Mouse (Mus musculus) heart, embryonic 11.5 days (tissue): ENCODE measurements around the gene Drc1. TPM values are rescaled to one million over a fixed set of nuclear protein-coding genes. Genes with fewer than 3 reads are reported as not detected.
A peak's percentile ranks its signal among the peaks of the same experiment; 100 is the strongest.

ENCODE experiments used
- ATAC-seq: fragments of 200-750 bp; cut with Nextera tagmentation; replicated peaks from 2 replicates; pipeline ENCODE4 v1.8.0; 2017; ENCODE audit warnings: moderate library complexity; ENCODE audit not compliant: insufficient number of reproducible peaks, low FRiP score, low TSS enrichment
- H3K27ac ChIP-seq: fragments of 300-500 bp; sonication (generic); 2 replicates; pipeline ENCODE4 v1.5.1; 2014; ENCODE audit warnings: mild to moderate bottlenecking, low read depth, low read length
- H3K27me3 ChIP-seq: fragments of 300-500 bp; sonication (generic); 2 replicates; pipeline ENCODE4 v1.6.1; 2014; ENCODE audit warnings: mild to moderate bottlenecking, low read length, mixed read lengths; ENCODE audit not compliant: control insufficient read depth, insufficient read depth
- H3K36me3 ChIP-seq: fragments of 300-500 bp; sonication (generic); 2 replicates; pipeline ENCODE4 v1.6.1; 2014; ENCODE audit warnings: mild to moderate bottlenecking, low read length, moderate library complexity, mixed read lengths; ENCODE audit not compliant: control insufficient read depth, insufficient read depth
- H3K4me1 ChIP-seq: fragments of 300-500 bp; sonication (generic); 2 replicates; pipeline ENCODE4 v1.6.1; 2014; ENCODE audit warnings: low read length; ENCODE audit not compliant: control insufficient read depth, insufficient read depth
- H3K4me2 ChIP-seq: fragments of 300-500 bp; sonication (generic); 2 replicates; pipeline ENCODE4 v1.6.1; 2014; ENCODE audit warnings: mild to moderate bottlenecking, moderate library complexity
- H3K4me3 ChIP-seq: fragments of 300-500 bp; sonication (generic); 2 replicates; pipeline ENCODE4 v1.5.1; 2014; ENCODE audit warnings: low read depth, low read length
- H3K9ac ChIP-seq: fragments of 300-500 bp; sonication (generic); 2 replicates; pipeline ENCODE4 v1.6.1; 2014; ENCODE audit warnings: mild to moderate bottlenecking, low read depth, low read length, moderate library complexity
- H3K9me3 ChIP-seq: fragments of 300-500 bp; sonication (generic); replicated peaks from 2 replicates; pipeline ENCODE4 v1.6.1; 2016; ENCODE audit warnings: low read length; ENCODE audit not compliant: control insufficient read depth
- WGBS: fragments of 180-500 bp; shearing (Covaris S2); extraction: QIAGEN DNeasy Blood & Tissue Kit; methylation state at CpG from one replicate; pipeline ENCODE4 v1.1.7; 2014; ENCODE audit not compliant: insufficient replicate concordance; 5-methylcytosine and 5-hydroxymethylcytosine counted together
- polyA plus RNA-seq: library from polyadenylated mRNA; unstranded; fragments of >200 nt; fragmentation: Nextera tagmentation; extraction: Ambion mirVana; gene quantifications from 2 replicates; pipeline ENCODE4 v1.2.1, GENCODE M21; 2014

Drc1 gene
- polyA plus RNA-seq, 1 experiment from 2014 or later: 0.36 TPM

GRCm38 (mm10) chr5:30242410-30242809 lies 38.8 kb upstream of the Drc1 start:
- Histone ChIP-seq H3K27me3 (no peaks in the 10 kb centered on the region), H3K4me1 (peaks cover 32% of the 10 kb centered on the region), H3K4me3 (no peak overlapping the region), H3K36me3 (no peaks in the 10 kb centered on the region; the same call in 1 of the 2 replicates), H3K9ac (no peak overlapping the region), H3K27ac (peak overlapping the region; percentile 1; the same call in 1 of the 2 replicates), H3K4me2 (no peak overlapping the region), H3K9me3 (no peaks in the 10 kb centered on the region)
- ATAC-seq: 0 out of 2 replicates have a peak, but pooled peaks have one; percentile 10
- WGBS: 28% methylated on average over 1 of the region's 1 CpGs

- Histone ChIP-seq H3K27me3 (no peaks in the 10 kb centered on the region), H3K4me2 (peak overlapping the region; percentile 35), H3K27ac (peak overlapping the region; percentile 54; the same call in 1 of the 2 replicates), H3K4me1 (peaks cover 32% of the 10 kb centered on the region), H3K9me3 (no peaks in the 10 kb centered on the region), H3K9ac (no peak overlapping the region), H3K36me3 (no peaks in the 10 kb centered on the region; the same call in 1 of the 2 replicates), H3K4me3 (no peak overlapping the region)
- WGBS: 37% methylated on average over 9 of the region's 9 CpGs
- ATAC-seq: no peak
These were observed 37.4 kb upstream of the Drc1 start for GRCm38 (mm10) chr5:30243741-30244140.

DNA sequence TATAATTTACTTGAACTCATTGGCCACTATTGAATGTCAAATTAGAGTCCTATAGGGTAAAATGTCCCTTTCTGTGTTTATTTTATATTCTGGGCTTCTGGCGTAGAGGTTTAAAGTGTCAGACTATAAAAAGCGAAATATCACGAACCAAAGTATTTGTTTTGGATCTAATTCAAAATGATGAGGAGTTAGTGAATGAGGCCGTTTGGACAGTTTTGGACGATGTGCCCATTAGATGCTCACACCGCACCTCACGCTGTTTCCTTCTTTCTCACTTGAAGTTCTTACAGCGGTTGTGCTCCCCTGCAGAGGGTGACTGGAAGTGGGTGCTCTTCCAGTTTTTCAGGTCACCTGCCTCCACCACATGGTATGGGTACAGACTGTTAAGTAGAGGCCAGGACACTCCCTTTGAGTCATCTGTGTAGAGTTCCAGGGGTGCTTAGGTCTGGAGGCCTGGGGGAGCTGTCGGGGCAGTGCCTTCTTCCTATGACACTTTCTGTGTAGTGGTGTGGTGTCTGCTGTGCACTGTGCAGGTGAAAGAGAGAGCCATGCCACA lies 35.2 kb upstream of the Drc1 start:
- Histone ChIP-seq H3K4me2 (no peak overlapping the region), H3K27me3 (no peaks in the 10 kb centered on the region), H3K4me3 (no peak overlapping the region), H3K36me3 (no peaks in the 10 kb centered on the region), H3K4me1 (peaks cover 32% of the 10 kb centered on the region), H3K9ac (no peak overlapping the region), H3K27ac (no peak overlapping the region), H3K9me3 (no peaks in the 10 kb centered on the region)
- 89% methylated on average over 9 of the region's 9 CpGs for WGBS
- no peak for ATAC-seq

- Histone ChIP-seq H3K27me3 (no peaks in the 10 kb centered on the region), H3K4me2 (no peak overlapping the region), H3K4me1 (peaks cover 22% of the 10 kb centered on the region), H3K36me3 (peaks cover 3% of the 10 kb centered on the region; the same call in 1 of the 2 replicates), H3K4me3 (no peak overlapping the region), H3K27ac (no peak overlapping the region), H3K9me3 (no peaks in the 10 kb centered on the region), H3K9ac (no peak overlapping the region)
- 97% methylated on average over 1 of the region's 1 CpGs for WGBS
- ATAC-seq: no peak
These were observed 33.5 kb upstream of the Drc1 start for GRCm38 (mm10) chr5:30247666-30248065.

GRCm38 (mm10) chr5:30255567-30256354 lies 25.4 kb upstream of the Drc1 start:
- Histone ChIP-seq H3K9ac (no peak overlapping the region), H3K27ac (no peak overlapping the region), H3K36me3 (peaks cover 12% of the 10 kb centered on the region), H3K4me2 (no peak overlapping the region), H3K4me1 (no peaks in the 10 kb centered on the region), H3K4me3 (no peak overlapping the region), H3K9me3 (no peaks in the 10 kb centered on the region), H3K27me3 (no peaks in the 10 kb centered on the region)
- no peak for ATAC-seq
- 75% methylated on average over 12 of the region's 12 CpGs for WGBS

GRCm38 (mm10) chr5:30258776-30259175 lies 22.4 kb upstream of the Drc1 start:
- WGBS: 83% methylated on average over 7 of the region's 7 CpGs
- Histone ChIP-seq H3K4me3 (no peak overlapping the region), H3K9ac (no peak overlapping the region), H3K9me3 (no peaks in the 10 kb centered on the region), H3K4me1 (no peaks in the 10 kb centered on the region), H3K27me3 (no peaks in the 10 kb centered on the region), H3K36me3 (peaks cover 9% of the 10 kb centered on the region), H3K4me2 (no peak overlapping the region), H3K27ac (no peak overlapping the region)
- no peak for ATAC-seq

- Histone ChIP-seq H3K4me2 (no peak overlapping the region), H3K9ac (no peak overlapping the region), H3K27ac (no peak overlapping the region), H3K27me3 (no peaks in the 10 kb centered on the region), H3K36me3 (peaks cover 4% of the 10 kb centered on the region), H3K4me1 (no peaks in the 10 kb centered on the region), H3K4me3 (no peak overlapping the region), H3K9me3 (no peaks in the 10 kb centered on the region)
- 70% methylated on average over 11 of the region's 11 CpGs for WGBS
- ATAC-seq: no peak
These were observed 10.5 kb upstream of the Drc1 start for GRCm38 (mm10) chr5:30270571-30271190.

DNA sequence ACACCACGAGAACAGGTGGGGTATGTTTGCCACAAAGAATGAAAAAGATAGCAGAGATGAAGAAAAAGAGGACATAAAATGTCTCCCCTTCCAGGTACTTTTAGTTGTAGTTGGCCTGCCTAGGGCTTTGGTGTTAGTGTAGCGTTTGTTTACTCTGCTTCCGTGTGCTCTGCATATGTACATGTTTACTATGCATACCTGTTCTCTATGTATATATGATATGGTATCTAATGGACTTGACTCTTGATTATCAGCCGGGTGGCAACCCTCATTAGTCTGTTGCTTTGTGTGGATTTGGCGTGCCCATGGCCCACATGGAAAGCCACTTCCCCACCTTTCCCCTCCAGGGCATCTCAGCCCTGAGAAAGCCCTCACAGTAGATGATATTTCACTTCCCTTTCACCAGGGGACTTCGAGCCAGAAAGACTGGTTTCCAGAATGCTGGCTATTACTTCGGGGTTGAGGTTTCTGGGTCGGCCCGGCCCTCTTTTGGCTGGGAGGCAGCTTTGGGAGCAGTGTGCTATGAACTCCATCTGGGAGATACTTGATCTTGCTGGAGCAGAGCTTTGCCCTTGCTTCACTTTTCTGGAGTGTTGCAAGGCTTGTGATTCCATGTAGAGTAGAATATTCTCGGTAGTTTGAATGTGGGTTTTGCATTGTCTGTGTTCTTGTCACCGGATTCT lies 9.4 kb upstream of the Drc1 start:
- Histone ChIP-seq H3K9me3 (no peaks in the 10 kb centered on the region), H3K9ac (no peak overlapping the region), H3K4me3 (no peak overlapping the region), H3K4me2 (no peak overlapping the region), H3K27ac (no peak overlapping the region), H3K4me1 (no peaks in the 10 kb centered on the region), H3K27me3 (no peaks in the 10 kb centered on the region), H3K36me3 (no peaks in the 10 kb centered on the region; the same call in 1 of the 2 replicates)
- 88% methylated on average over 11 of the region's 11 CpGs for WGBS
- no peak for ATAC-seq
